Mouse (Mus musculus) liver, adult 2 months (tissue): ENCODE measurements at regions not wholly inside any gene's neighbourhood (a gene's known extent, or its start where the extent isn't known, plus 50 kb on each side); places are given as distances from the start of the nearest gene placed in this dataset.

Source experiments
- CTCF ChIP-seq: fragments of 200-500 bp; IDR thresholded peaks from 2 replicates; pipeline ENCODE4 v1.5.1; 2011; ENCODE audit warnings: low read depth, low read length, control low read depth
- POLR2A ChIP-seq: fragments of 200-500 bp; IDR thresholded peaks from 2 replicates; pipeline ENCODE4 v1.6.1; 2011; ENCODE audit warnings: low read length, control low read depth; ENCODE audit not compliant: insufficient read depth; ENCODE audit errors: extremely low read depth

DNA sequence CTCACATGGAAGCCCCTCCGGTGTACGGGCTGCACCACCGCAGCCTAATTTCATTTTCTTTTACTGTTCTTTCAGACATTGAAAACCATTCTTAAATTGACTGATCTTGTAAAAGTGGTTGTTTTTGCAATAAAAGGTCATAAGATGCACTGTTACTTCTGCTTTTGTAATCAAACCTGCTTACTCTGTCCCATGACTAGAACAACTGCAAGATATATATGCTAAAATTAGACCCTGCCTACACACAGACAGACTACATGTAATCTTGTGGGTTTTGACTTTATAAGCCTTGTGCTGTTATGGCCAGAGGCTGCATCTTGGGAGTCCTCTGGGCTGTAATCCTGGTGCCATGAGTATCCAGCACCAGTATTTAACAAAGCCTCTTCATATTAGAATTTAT lies 863.2 kb downstream of the Zfp704 start:
- TF ChIP-seq POLR2A (no peak), CTCF (no peak)
